Mouse (Mus musculus) NIH3T3 (cell line): ENCODE results near the gene 1110008L16Rik.
"Not testable (repeated sequence)": the region's sequence is repeated elsewhere in the genome, so short reads cannot be mapped to it uniquely, and the experiment has no call there.

Experiments
- DNase-seq: peaks from one replicate; pipeline ENCODE4 v3.0.0-alpha.2; 2012; ENCODE audit warnings: low read depth

Gene 1110008L16Rik

GRCm38 (mm10) chr12:55392733-55393577 is 93.6 kb downstream of the 1110008L16Rik start:
- peak; percentile 77 for DNase-seq

GRCm38 (mm10) chr12:55395601-55396000 is 96.2 kb downstream of the 1110008L16Rik start:
- not testable (repeated sequence) for DNase-seq

GRCm38 (mm10) chr12:55396536-55396935 is 97.2 kb downstream of the 1110008L16Rik start:
- DNase-seq: no peak

- DNase-seq: no peak
Observed at GRCm38 (mm10) chr12:55397544-55398239, 98.3 kb downstream of the 1110008L16Rik start.

- DNase-seq: peak; percentile 95
Observed at GRCm38 (mm10) chr12:55398240-55399127, 99.1 kb downstream of the 1110008L16Rik start.

- DNase-seq: no peak
Observed at GRCm38 (mm10) chr12:55399128-55399677, 99.8 kb downstream of the 1110008L16Rik start.

GRCm38 (mm10) chr12:55407888-55408287 is 108.5 kb downstream of the 1110008L16Rik start:
- no peak for DNase-seq

- no peak for DNase-seq
Observed at GRCm38 (mm10) chr12:55415255-55415654, 115.9 kb downstream of the 1110008L16Rik start.

- DNase-seq: no peak
Observed at GRCm38 (mm10) chr12:55415762-55416161, 116.4 kb downstream of the 1110008L16Rik start.

- DNase-seq: no peak
Observed at GRCm38 (mm10) chr12:55420220-55420619, 120.8 kb downstream of the 1110008L16Rik start.

GRCm38 (mm10) chr12:55422057-55422456 is 122.7 kb downstream of the 1110008L16Rik start:
- DNase-seq: no peak

- no peak for DNase-seq
Observed at GRCm38 (mm10) chr12:55426300-55426699, 126.9 kb downstream of the 1110008L16Rik start.

GRCm38 (mm10) chr12:55429201-55429600 is 129.8 kb downstream of the 1110008L16Rik start:
- no peak for DNase-seq

- no peak for DNase-seq
Observed at GRCm38 (mm10) chr12:55429956-55430355, 130.6 kb downstream of the 1110008L16Rik start.
